Comparison of ENCODE assay signal across 8 mouse cellular contexts in the genomic region with DNA sequence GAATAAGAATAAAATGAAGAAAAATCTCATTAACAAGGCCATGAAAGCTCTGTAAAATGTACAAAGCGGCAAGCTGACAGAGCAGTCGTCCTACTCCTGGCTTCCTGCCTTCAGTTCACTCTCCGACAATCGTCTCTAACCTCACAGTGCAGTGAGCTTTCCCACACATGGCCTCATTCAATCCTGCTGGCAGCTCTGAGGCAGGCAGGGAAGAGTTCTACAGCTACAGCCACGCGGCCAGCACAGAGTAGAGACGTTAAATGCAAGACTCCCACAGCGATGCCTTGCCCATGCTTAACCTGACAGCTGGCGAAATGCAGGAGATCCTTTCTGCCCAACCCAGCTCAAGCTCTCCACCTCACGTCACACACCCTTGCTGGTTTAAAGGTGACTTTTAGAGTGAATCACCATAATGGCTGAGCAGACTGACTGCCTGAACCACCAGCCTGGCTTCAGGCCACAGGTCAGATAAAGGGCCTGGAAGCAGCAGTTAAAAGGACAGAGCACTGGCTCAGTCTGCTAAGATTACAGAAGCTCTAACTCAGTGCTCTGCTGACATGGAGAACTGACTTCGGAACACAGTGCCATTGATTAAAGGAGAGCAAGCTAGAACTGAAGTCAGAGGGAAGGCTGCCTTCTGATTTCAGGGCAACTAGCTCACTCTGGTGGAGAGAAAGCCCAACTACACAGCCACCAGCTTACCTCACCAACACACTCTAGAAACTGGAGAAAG. TPM values are rescaled to one million over a fixed set of nuclear protein-coding genes. Genes with fewer than 3 reads are reported as not detected.
DNase-seq lines count a peak whose midpoint lies in the region; ATAC-seq and TF ChIP-seq lines count a peak whose summit lies in the region.

No protein-coding gene starts in this region.

- no peak for TF ChIP-seq POLR2A in CH12.LX (IDR thresholded peaks at IDR 0.05; ENCODE audit: low read depth, low read length)

- TF ChIP-seq CTCF in CH12.LX (conservative IDR thresholded peaks at IDR 0.05 in 1 of 2, IDR thresholded peaks at IDR 0.05 in 1 of 2; ENCODE audit: low read depth in 2 of 2, low read length in 2 of 2), result peak; percentile 24 to 61; a peak in 2 of 4 replicates
- peak; percentile 63 for TF ChIP-seq CTCF in liver, embryonic 14.5 days (IDR thresholded peaks at IDR 0.05; ENCODE audit: low read depth)

- H3K9me3 ChIP-seq in CH12.LX (replicated peaks; ENCODE audit: low read length), result no peaks in the 10 kb centered on the region
- H3K9me3 ChIP-seq in embryonic facial prominence, embryonic 14.5 days (ENCODE audit: control insufficient read depth, low read length), result no peaks in the 10 kb centered on the region
- H3K9me3 ChIP-seq in heart, embryonic 15.5 days (replicated peaks), result no peaks in the 10 kb centered on the region
- no peaks in the 10 kb centered on the region for H3K9me3 ChIP-seq in liver, embryonic 14.5 days (ENCODE audit: control insufficient read depth, low read length)

- no peak overlapping the region for H3K27ac ChIP-seq in CH12.LX (ENCODE audit: insufficient read depth, low read depth)
- H3K27ac ChIP-seq in embryonic facial prominence, embryonic 14.5 days (replicated peaks; ENCODE audit: low read depth, low read length), result no peak overlapping the region; the same call in 1 of the 2 replicates
- peak overlapping the region; percentile 28 for H3K27ac ChIP-seq in heart, embryonic 15.5 days
- H3K27ac ChIP-seq in liver, embryonic 14.5 days, result no peak overlapping the region

- no peak for DNase-seq in CH12.LX (ENCODE audit: extremely low read depth)
- DNase-seq in adrenal gland, postnatal 14 days, result peak; percentile 67
- peak; percentile 83 for DNase-seq in embryonic facial prominence, embryonic 14.5 days (ENCODE audit: low spot score)
- peak; percentile 51 for DNase-seq in kidney, postnatal 14 days
- no peak for DNase-seq in liver, embryonic 14.5 days (ENCODE audit: low read depth in 3 of 3, low spot score in 3 of 3)
- peak; percentile 32 for DNase-seq in ovary, postnatal 14 days (ENCODE audit: low spot score)
- DNase-seq in c-Kit-positive CD71-positive TER-119-positive erythroid progenitor cells, embryonic 14.5 days (ENCODE audit: low spot score), result no peak

- H3K36me3 ChIP-seq in CH12.LX (replicated peaks in 1 of 2; ENCODE audit: control insufficient read depth in 1 of 2, insufficient read depth in 1 of 2, low read length in 1 of 2), result peaks cover 24 to 82% of the 10 kb centered on the region in 2 experiments
- H3K36me3 ChIP-seq in embryonic facial prominence, embryonic 14.5 days (ENCODE audit: control insufficient read depth, insufficient read depth, low read length), result no peaks in the 10 kb centered on the region; the same call in 1 of the 2 replicates
- H3K36me3 ChIP-seq in heart, embryonic 15.5 days, result no peaks in the 10 kb centered on the region
- H3K36me3 ChIP-seq in liver, embryonic 14.5 days (replicated peaks; ENCODE audit: control insufficient read depth, insufficient read depth, low read depth), result no peaks in the 10 kb centered on the region

- 51% methylated on average over 11 of the region's 11 CpGs for WGBS in embryonic facial prominence, embryonic 14.5 days
- 42% methylated on average over 11 of the region's 11 CpGs for WGBS in heart, embryonic 15.5 days
- WGBS in liver, embryonic 14.5 days (ENCODE audit: insufficient replicate concordance), result 77% methylated on average over 11 of the region's 11 CpGs

- no peaks in the 10 kb centered on the region for H3K27me3 ChIP-seq in CH12.LX (replicated peaks)
- no peaks in the 10 kb centered on the region for H3K27me3 ChIP-seq in embryonic facial prominence, embryonic 14.5 days (replicated peaks; ENCODE audit: control insufficient read depth, insufficient read depth, low read length)
- H3K27me3 ChIP-seq in heart, embryonic 15.5 days, result no peaks in the 10 kb centered on the region
- no peaks in the 10 kb centered on the region for H3K27me3 ChIP-seq in liver, embryonic 14.5 days (ENCODE audit: control insufficient read depth, insufficient read depth, low read length)

- peaks cover 0 to 7% of the 10 kb centered on the region in 2 experiments; a peak in 1 of 4 replicates for H3K4me1 ChIP-seq in CH12.LX (ENCODE audit: control insufficient read depth in 1 of 2, insufficient read depth in 2 of 2)
- H3K4me1 ChIP-seq in embryonic facial prominence, embryonic 14.5 days (ENCODE audit: control insufficient read depth, insufficient read depth, low read length), result peaks cover 8% of the 10 kb centered on the region; the same call in 1 of the 2 replicates
- H3K4me1 ChIP-seq in heart, embryonic 15.5 days (replicated peaks), result peaks cover 10% of the 10 kb centered on the region
- no peaks in the 10 kb centered on the region for H3K4me1 ChIP-seq in liver, embryonic 14.5 days (replicated peaks; ENCODE audit: control insufficient read depth in 2 of 2, insufficient read depth in 2 of 2, low read length in 1 of 2)

- peak; percentile 63 for TF ChIP-seq RAD21 in CH12.LX (IDR thresholded peaks at IDR 0.05; ENCODE audit: low read depth, low read length)

- in situ Hi-C loops in CH12.LX (cut with MboI; ENCODE audit: low pct_ligation_motif_present, low pct_unique_long_range_greater_than_20kb, low sequenced_read_pairs), result no loop called here

- peak; percentile 89 for ATAC-seq in embryonic facial prominence, embryonic 14.5 days (ENCODE audit: low read depth)
- ATAC-seq in heart, embryonic 15.5 days (replicated peaks; ENCODE audit: insufficient number of reproducible peaks, insufficient read depth, low FRiP score, low read depth), result peak; percentile 77
- ATAC-seq in liver, embryonic 14.5 days (ENCODE audit: insufficient read depth), result peak; percentile 23; the same call in 1 of the 2 replicates

- no peak overlapping the region for H3K4me2 ChIP-seq in CH12.LX (ENCODE audit: insufficient read depth, low read depth, poor library complexity, severe bottlenecking)
- H3K4me2 ChIP-seq in embryonic facial prominence, embryonic 14.5 days (ENCODE audit: low read depth, low read length), result 0 out of 2 replicates have a peak overlapping the region, but pooled peaks have one; percentile 21
- H3K4me2 ChIP-seq in heart, embryonic 15.5 days, result peak overlapping the region; percentile 55
- no peak overlapping the region for H3K4me2 ChIP-seq in liver, embryonic 14.5 days (ENCODE audit: low read depth)

- no peak for TF ChIP-seq EP300 in CH12.LX (IDR thresholded peaks at IDR 0.05; ENCODE audit: low read length)
- no peak for TF ChIP-seq EP300 in liver, embryonic 14.5 days (IDR thresholded peaks at IDR 0.05; ENCODE audit: low read depth)

- no peak overlapping the region for H3K9ac ChIP-seq in CH12.LX (ENCODE audit: insufficient read depth, low read depth)
- 0 out of 2 replicates have a peak overlapping the region, but pooled peaks have one; percentile 5 for H3K9ac ChIP-seq in embryonic facial prominence, embryonic 14.5 days (ENCODE audit: low read depth, low read length)
- H3K9ac ChIP-seq in heart, embryonic 15.5 days, result no peak overlapping the region
- H3K9ac ChIP-seq in liver, embryonic 14.5 days (replicated peaks), result no peak overlapping the region

- dilution Hi-C loops in CH12.LX (cut with MboI; ENCODE audit: extremely low pct_ligation_motif_present, extremely low pct_unique_long_range_greater_than_20kb, low sequenced_read_pairs), result no loop called here

- H3K79me2 ChIP-seq in CH12.LX (replicated peaks; ENCODE audit: control insufficient read depth, extremely low read depth, insufficient read depth, poor library complexity, severe bottlenecking), result no peaks in the 10 kb centered on the region

- no peak overlapping the region for H3K4me3 ChIP-seq in CH12.LX (replicated peaks in 1 of 3; ENCODE audit: low read depth in 2 of 3, low read length in 2 of 3, poor library complexity in 1 of 3)
- H3K4me3 ChIP-seq in embryonic facial prominence, embryonic 14.5 days (ENCODE audit: low read depth, low read length), result no peak overlapping the region
- H3K4me3 ChIP-seq in heart, embryonic 15.5 days, result peak overlapping the region; percentile 2; the same call in 1 of the 2 replicates
- H3K4me3 ChIP-seq in liver, embryonic 14.5 days (ENCODE audit: insufficient read depth in 1 of 2, low read depth in 2 of 2, low read length in 2 of 2), result no peak overlapping the region

TF ChIP-seq in CH12.LX, 34 proteins besides CTCF, POLR2A, EP300 and RAD21:
- no peak for TF ChIP-seq SIN3A (IDR thresholded peaks at IDR 0.05; ENCODE audit: low read length)
- TF ChIP-seq ZKSCAN1 (IDR thresholded peaks at IDR 0.05; ENCODE audit: borderline replicate concordance, low read depth, low read length), result no peak
- TF ChIP-seq SMC3 (IDR thresholded peaks at IDR 0.05; ENCODE audit: low read depth, low read length), result peak; percentile 49

RNA-seq across cellular contexts. Expression of a gene that starts 25.3 kb away (rescaled TPM):
- total RNA-seq in CH12.LX (2012; rRNA removed) (26.6 and 30.4 TPM in 2 replicates), CH12.LX (2014; rRNA removed) (32.3 and 32.9 TPM in 2 replicates)
- polyA plus RNA-seq in CH12.LX (2012; ENCODE audit: insufficient read length, low read depth), result 30.2 and 32.3 TPM in 2 replicates
- 8.3 and 8.4 TPM in 2 replicates for total RNA-seq in adrenal gland, postnatal 14 days (2021)
- 12.5 and 14.2 TPM in 2 replicates for polyA plus RNA-seq in embryonic facial prominence, embryonic 14.5 days (2014; fragmentation: Nextera tagmentation; extraction: Ambion mirVana)
- polyA plus RNA-seq in heart, embryonic 15.5 days (2015; fragmentation: Nextera tagmentation; extraction: Ambion mirVana), result 9.6 and 11.3 TPM in 2 replicates
- polyA plus RNA-seq in liver, embryonic 14.5 days (2012; rRNA removed), result 5.2 and 5.8 TPM in 2 replicates
- 8.7 and 10.6 TPM in 2 replicates for polyA plus RNA-seq in liver, embryonic 14.5 days (2014; fragmentation: Nextera tagmentation; extraction: Ambion mirVana)

RNA-seq across cellular contexts. Expression of a gene that starts 58.9 kb away (rescaled TPM):
- total RNA-seq in CH12.LX (2012; rRNA removed) (0.08 TPM in 1 of 2 replicates, not detected in the other), CH12.LX (2014; rRNA removed) (0.03 TPM in 1 of 2 replicates, not detected in the other)
- not detected in 2 replicates for polyA plus RNA-seq in CH12.LX (2012; ENCODE audit: insufficient read length, low read depth)
- 0.85 and 2.2 TPM in 2 replicates for total RNA-seq in adrenal gland, postnatal 14 days (2021)
- polyA plus RNA-seq in embryonic facial prominence, embryonic 14.5 days (2014; fragmentation: Nextera tagmentation; extraction: Ambion mirVana), result 31.7 and 33.7 TPM in 2 replicates
- polyA plus RNA-seq in heart, embryonic 15.5 days (2015; fragmentation: Nextera tagmentation; extraction: Ambion mirVana), result 5.0 and 6.3 TPM in 2 replicates
- polyA plus RNA-seq in liver, embryonic 14.5 days (2012; rRNA removed), result 0.01 and 0.04 TPM in 2 replicates
- polyA plus RNA-seq in liver, embryonic 14.5 days (2014; fragmentation: Nextera tagmentation; extraction: Ambion mirVana), result not detected in 2 replicates

Comparison
In these comparisons a context has a peak if more than half of its experiments do, and no peak if none do; other contexts are left out.
1. DNase-seq: peak in adrenal gland, postnatal 14 days (single experiment), embryonic facial prominence, embryonic 14.5 days (single experiment), kidney, postnatal 14 days (single experiment) and ovary, postnatal 14 days (single experiment); none in CH12.LX (single experiment), liver, embryonic 14.5 days (0 of 3) and c-Kit-positive CD71-positive TER-119-positive erythroid progenitor cells, embryonic 14.5 days (single experiment).
2. H3K4me2 ChIP-seq: peak in embryonic facial prominence, embryonic 14.5 days (single experiment) and heart, embryonic 15.5 days (single experiment); none in CH12.LX (single experiment) and liver, embryonic 14.5 days (single experiment).
3. ATAC-seq: peak in every context shown above with its lines; median percentile 89 in embryonic facial prominence, embryonic 14.5 days; 77 in heart, embryonic 15.5 days; 23 in liver, embryonic 14.5 days.